Mouse (Mus musculus) pancreas, adult 10 weeks (tissue): ENCODE data around the gene Use1. TPM values are rescaled to one million over a fixed set of nuclear protein-coding genes. Genes with fewer than 3 reads are reported as not detected.

Experiments used
- polyA plus RNA-seq: library from polyadenylated mRNA; stranded (reverse); fragments of 350-450 nt; fragmentation: Illumina TruSeq; extraction: RNeasy Lipid Tissue Mini Kit (QIAGEN cat#74804); gene quantifications from one replicate; pipeline ENCODE4 v1.2.3, GENCODE M21; 2015; ENCODE audit warnings: low read depth, low replicate concordance; ENCODE audit not compliant: insufficient read depth

Gene Use1
- polyA plus RNA-seq, result 66.0 TPM

DNA sequence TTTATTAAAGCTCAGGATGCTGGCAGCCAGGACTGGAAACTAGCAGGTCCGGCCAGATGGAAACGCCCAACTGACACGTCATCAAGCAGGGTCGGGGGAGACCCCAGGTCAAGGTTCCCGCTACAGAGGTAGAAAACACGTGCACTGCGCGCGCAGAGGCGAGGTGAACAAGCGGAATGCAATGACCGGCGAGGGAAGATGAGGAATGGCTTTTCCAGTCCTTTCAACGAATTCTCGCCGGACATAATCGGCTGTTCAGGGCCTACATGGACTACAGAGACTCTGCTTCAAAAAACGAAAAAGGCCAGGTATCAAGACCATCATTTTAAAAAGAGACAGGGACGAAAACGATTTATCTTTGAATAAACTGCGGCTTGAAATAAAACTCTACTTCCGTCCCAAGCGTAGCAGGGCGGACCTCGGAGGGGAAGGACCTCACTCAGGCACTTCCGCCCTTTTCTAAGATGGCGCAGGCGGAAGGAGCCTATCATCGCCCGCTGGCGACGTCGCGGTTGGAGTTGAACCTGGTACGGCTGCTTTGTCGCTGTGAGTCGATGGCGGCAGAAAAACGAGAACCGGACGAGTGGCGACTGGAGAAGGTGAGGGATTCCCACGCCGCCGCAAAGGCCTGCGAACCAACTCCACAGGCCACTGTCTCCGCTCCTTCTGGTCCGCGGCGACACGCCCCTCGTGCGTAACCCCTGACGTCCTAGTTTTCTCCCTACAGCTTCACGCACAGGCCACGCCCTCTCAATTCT lies at the start of gene Use1:
Gene Use1, plus strand, starts transcription at position 78 of the 758 bp plus-strand sequence.

DNA sequence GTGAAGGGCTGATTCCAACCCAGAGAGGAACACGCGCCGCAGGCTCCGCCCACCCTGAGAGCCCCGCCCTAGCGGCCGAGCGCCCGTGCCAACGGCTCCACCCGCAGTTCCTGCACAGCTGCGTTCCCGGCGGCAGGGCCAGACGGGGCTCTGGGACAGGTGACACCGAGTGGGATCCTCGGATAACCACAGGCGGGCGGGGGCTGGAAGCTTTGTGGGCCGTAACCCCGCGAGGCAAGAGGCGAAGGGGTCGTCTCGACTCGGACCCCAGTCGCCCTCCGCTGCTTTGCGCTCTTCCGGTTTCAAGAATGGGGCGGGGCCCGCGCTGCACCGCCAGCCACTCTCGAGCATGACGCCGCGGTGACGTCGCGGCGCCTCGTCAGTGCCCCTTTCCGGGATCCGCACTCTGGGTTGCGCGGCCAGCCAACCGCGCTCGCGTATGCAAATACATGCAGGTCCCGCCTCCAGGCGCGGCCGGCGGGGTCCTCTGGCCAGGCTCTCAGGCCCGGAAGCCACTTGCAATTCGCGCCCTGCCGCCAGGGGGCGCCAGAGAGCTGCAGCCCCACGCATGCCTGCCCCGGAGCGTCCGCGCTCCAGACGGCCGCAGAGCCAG lies 4.7 kb downstream of the Use1 start, which contains the start of gene Ocel1:
Gene Ocel1, plus strand, starts transcription at position 63 of the 613 bp plus-strand sequence.

DNA sequence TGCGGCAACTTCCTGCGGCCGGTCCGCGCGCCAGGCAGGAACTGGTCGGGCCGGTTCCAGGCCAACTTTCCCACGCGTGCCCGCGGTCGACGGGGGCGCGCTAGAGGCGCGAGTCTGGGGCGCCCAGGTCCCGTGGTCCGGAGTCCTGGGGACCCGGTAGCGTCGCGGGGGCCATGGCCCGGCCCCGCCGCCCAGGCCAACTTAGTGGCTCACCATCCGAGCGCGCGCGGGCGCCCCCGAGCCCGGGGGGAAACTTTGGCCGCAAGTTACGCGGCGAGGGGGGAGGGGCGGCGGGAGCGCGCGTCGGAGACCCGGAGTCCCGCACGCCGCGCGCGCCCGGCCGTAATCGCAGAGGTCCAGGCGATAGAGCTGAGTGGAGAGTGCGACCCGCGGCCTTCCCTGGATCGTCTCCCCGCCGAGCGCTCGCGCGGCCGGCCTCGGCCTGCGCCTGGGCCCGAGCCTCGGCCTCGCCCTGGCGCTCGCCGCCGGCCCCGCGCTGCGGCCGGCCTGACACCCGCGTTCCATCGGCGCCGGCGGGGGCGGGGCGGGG lies 14.8 kb downstream of the Use1 start, which contains the start of gene Nr2f6:
Gene Nr2f6, minus strand, starts transcription at position 540 of the 550 bp plus-strand sequence.

GRCm38 (mm10) chr8:71395629-71396028 lies 29.0 kb downstream of the Use1 start, which contains the start of gene Ushbp1:
Ushbp1 (minus strand) TSS chr8:71395802.

DNA sequence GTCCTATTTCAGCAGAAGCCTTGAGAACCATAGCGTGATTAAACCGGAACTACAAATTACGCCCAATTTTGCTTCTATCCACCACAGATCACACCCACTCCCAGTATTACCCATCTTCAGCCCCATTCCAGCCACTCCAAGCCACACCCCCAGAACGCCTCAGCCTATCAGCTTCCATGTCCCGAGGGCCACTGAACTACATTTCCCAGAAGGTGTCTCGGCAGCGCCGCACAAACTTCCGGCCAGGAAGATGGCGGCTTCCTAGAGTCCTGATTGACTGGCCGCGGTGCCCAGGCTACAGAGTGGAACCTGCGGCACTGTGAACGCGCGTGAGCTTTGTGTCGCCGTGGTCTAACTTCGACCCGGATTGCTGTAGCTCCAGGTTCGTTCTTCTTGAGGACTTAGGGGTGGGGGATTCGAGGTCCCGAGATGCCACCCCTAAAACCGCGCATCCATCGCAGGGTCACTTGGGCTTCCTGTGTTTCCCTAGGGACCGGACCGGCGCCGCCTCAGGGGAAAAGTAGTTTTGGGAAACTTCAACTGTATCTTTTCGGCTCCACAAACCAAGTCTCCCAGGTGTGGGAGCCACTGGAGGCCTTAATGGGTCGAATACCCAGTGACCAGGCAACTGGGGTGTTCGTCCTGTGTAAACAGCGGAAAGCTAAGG lies 30.1 kb downstream of the Use1 start, which contains the start of gene Babam1:
Gene Babam1, plus strand, starts transcription at position 223 of the 667 bp plus-strand sequence.

DNA sequence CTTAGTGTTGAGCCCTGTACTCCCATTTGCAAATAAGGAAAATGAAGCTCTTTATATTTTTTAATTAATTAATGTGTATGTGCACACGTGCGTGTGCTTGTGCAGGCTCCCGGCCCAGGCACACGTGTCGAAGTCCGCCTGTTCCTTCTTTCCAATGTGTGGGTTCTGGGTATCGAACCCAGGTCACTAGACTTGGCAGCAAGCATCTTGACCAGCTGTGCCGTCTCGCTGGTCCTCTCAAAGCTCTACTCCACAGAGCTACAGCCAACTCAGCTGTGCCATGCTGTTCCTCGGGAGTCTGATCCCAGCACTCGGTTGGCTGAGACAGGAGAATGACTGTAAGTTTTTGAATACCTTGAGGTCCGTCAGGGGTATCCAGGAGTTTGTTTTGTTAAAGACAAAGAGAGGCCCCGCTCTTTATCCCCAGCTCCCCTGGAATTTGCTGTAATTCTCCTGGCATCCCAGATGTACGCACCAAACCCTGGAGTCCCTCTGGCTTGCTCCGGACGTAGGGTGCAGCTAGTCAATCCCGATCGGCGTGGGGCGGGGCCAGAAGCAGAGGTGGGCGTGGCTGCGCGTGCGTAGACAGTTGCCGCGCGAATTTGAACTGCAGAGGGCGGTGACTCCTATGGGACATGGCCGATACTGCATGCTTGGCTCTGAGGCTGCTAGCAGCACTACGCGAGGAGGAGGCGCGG lies 38.9 kb downstream of the Use1 start, which contains the start of gene Ankle1:
Gene Ankle1, plus strand, starts transcription at position 610 of the 698 bp plus-strand sequence.

Other genes with a start within 250 kb of the Use1 start
- 10.9 TPM for gene Myo9b, start 94.1 kb upstream of the Use1 start, polyA plus RNA-seq
- 2.2 TPM for gene Haus8, start 93.9 kb upstream of the Use1 start, polyA plus RNA-seq
- 4.2 TPM for gene Ocel1, start 4.5 kb downstream of the Use1 start, polyA plus RNA-seq
- 19.9 TPM for gene Nr2f6, start 15.1 kb downstream of the Use1 start, polyA plus RNA-seq
- 21.8 TPM for gene Ushbp1, start 29.0 kb downstream of the Use1 start, polyA plus RNA-seq
- gene Babam1, start 30.0 kb downstream of the Use1 start, polyA plus RNA-seq, result 24.6 TPM
- not detected for gene Ankle1, start 39.2 kb downstream of the Use1 start, polyA plus RNA-seq
- 4.1 TPM for gene Abhd8, start 96.8 kb downstream of the Use1 start, polyA plus RNA-seq
- 18.8 TPM for gene Mrpl34, start 98.1 kb downstream of the Use1 start, polyA plus RNA-seq
- 13.0 TPM for gene Dda1, start 102.4 kb downstream of the Use1 start, polyA plus RNA-seq
- gene Ano8, start 119.1 kb downstream of the Use1 start, polyA plus RNA-seq, result 4.7 TPM
- gene Gtpbp3, start 121.3 kb downstream of the Use1 start, polyA plus RNA-seq, result 7.9 TPM
- gene Plvap, start 144.9 kb downstream of the Use1 start, polyA plus RNA-seq, result 236 TPM
- gene Ccdc194, start 158.9 kb downstream of the Use1 start, polyA plus RNA-seq, result not detected
- gene Bst2, start 170.6 kb downstream of the Use1 start, polyA plus RNA-seq, result 43.2 TPM
- 48.0 TPM for gene Mvb12a, start 176.1 kb downstream of the Use1 start, polyA plus RNA-seq
- gene Tmem221, start 192.0 kb downstream of the Use1 start, polyA plus RNA-seq, result 3.8 TPM
- not detected for gene Nxnl1, start 199.8 kb downstream of the Use1 start, polyA plus RNA-seq
- gene Slc27a1, start 202.0 kb downstream of the Use1 start, polyA plus RNA-seq, result 33.1 TPM
- gene Pgls, start 225.3 kb downstream of the Use1 start, polyA plus RNA-seq, result 39.9 TPM
- 1.00 TPM for gene Fam129c, start 230.8 kb downstream of the Use1 start, polyA plus RNA-seq
- 17.5 TPM for gene Colgalt1, start 244.2 kb downstream of the Use1 start, polyA plus RNA-seq